Mouse (Mus musculus) ES-Bruce4 (cell line): ENCODE measurements at regions not wholly inside any gene's neighbourhood (a gene's known extent, or its start where the extent isn't known, plus 50 kb on each side); places are given as distances from the start of the nearest gene placed in this dataset.

Experiments used
- CTCF ChIP-seq: IDR thresholded peaks from one replicate; pipeline ENCODE4 v1.8.1; 2011; ENCODE audit warnings: low read depth, low read length
- EP300 ChIP-seq: IDR thresholded peaks from 2 replicates; pipeline ENCODE4 v1.6.1; 2011; ENCODE audit warnings: low read depth, low read length; ENCODE audit not compliant: insufficient read depth
- POLR2A ChIP-seq: IDR thresholded peaks from one replicate; pipeline ENCODE4 v1.8.1; 2011; ENCODE audit warnings: low read length; ENCODE audit not compliant: insufficient read depth

DNA sequence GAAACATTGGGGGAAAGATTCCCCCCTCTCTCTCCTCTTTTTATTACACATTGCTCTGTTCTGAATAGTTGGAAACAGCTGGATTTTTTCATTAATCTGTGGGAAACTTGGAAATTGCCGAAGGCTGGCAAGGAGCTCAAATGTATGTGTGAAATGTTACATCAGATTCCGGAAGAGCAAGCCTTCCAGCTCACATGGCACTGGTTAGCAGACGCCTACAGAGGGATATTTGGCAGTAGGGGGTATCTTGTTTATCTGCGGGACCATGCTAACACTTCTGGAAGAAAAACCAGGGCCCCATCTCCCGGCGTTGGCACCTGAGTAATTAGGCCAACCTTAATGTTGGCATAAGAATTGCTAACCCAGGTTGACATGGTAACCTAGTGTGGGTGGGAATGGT lies 183.0 kb downstream of the Enc1 start:
- no peak for TF ChIP-seq POLR2A
- no peak for TF ChIP-seq CTCF
- no peak for TF ChIP-seq EP300
